Mouse (Mus musculus) embryonic facial prominence, embryonic 14.5 days (tissue): ENCODE measurements around the gene Ugt1a10. TPM values are rescaled to one million over a fixed set of nuclear protein-coding genes. Genes with fewer than 3 reads are reported as not detected.

Experiments used
- microRNA-seq: library from miRNA; unstranded; fragments of <30 nt; microRNA quantifications from one replicate; pipeline ENCODE4, GENCODE M21; 2016; ENCODE audit warnings: borderline number of aligned reads
- polyA plus RNA-seq: library from polyadenylated mRNA; unstranded; fragments of >200 nt; fragmentation: Nextera tagmentation; extraction: Ambion mirVana; gene quantifications from 2 replicates; pipeline ENCODE4 v1.2.1, GENCODE M21; 2014

The Ugt1a10 gene
- polyA plus RNA-seq, 1 experiment from 2014 or later: not detected

Small RNA genes within 50 kb of the gene (microRNA-seq; reads per million reads assigned to microRNA genes)
- not detected for gene Gm25198

Other genes starting within 250 kb of the Ugt1a10 start
- 31.7 and 34.1 TPM in 2 replicates for gene Dgkd, start 202.1 kb upstream of the Ugt1a10 start, polyA plus RNA-seq
- gene Usp40, start 46.8 kb upstream of the Ugt1a10 start, polyA plus RNA-seq: 31.2 and 36.4 TPM in 2 replicates
- not detected in 2 replicates for gene Ugt1a9, start 15.4 kb downstream of the Ugt1a10 start, polyA plus RNA-seq
- not detected in 2 replicates for gene Ugt1a8, start 32.4 kb downstream of the Ugt1a10 start, polyA plus RNA-seq
- 2.4 and 3.9 TPM in 2 replicates for gene Ugt1a7c, start 39.7 kb downstream of the Ugt1a10 start, polyA plus RNA-seq
- 0.54 and 2.0 TPM in 2 replicates for gene Ugt1a6b, start 47.9 kb downstream of the Ugt1a10 start, polyA plus RNA-seq
- gene Ugt1a6a, start 79.4 kb downstream of the Ugt1a10 start, polyA plus RNA-seq: 8.5 and 10.6 TPM in 2 replicates
- not detected in 2 replicates for gene Ugt1a5, start 110.6 kb downstream of the Ugt1a10 start, polyA plus RNA-seq
- gene Ugt1a2, start 145.2 kb downstream of the Ugt1a10 start, polyA plus RNA-seq: 0.22 TPM in 1 of 2 replicates, not detected in the other
- gene Dnajb3, start 150.4 kb downstream of the Ugt1a10 start, polyA plus RNA-seq: 8.7 and 11.9 TPM in 2 replicates
- 0.93 and 1.6 TPM in 2 replicates for gene Ugt1a1, start 156.6 kb downstream of the Ugt1a10 start, polyA plus RNA-seq
- gene Mroh2a, start 171.6 kb downstream of the Ugt1a10 start, polyA plus RNA-seq: 1.7 and 2.2 TPM in 2 replicates
- 110 and 137 TPM in 2 replicates for gene Hjurp, start 222.2 kb downstream of the Ugt1a10 start, polyA plus RNA-seq
- gene Trpm8, start 222.3 kb downstream of the Ugt1a10 start, polyA plus RNA-seq: 0.07 TPM in 1 of 2 replicates, not detected in the other